Mouse (Mus musculus): ENCODE results near the gene Znrf2. TPM values are rescaled to one million over a fixed set of nuclear protein-coding genes. Genes with fewer than 3 reads are reported as not detected.

Gene Znrf2
- total RNA-seq (2014; rRNA removed): 45.9 and 50.0 TPM in 2 replicates
- 5.9 and 7.0 TPM in 2 replicates for polyA plus RNA-seq (2015; fragmentation: Nextera tagmentation; extraction: Ambion mirVana)

DNA sequence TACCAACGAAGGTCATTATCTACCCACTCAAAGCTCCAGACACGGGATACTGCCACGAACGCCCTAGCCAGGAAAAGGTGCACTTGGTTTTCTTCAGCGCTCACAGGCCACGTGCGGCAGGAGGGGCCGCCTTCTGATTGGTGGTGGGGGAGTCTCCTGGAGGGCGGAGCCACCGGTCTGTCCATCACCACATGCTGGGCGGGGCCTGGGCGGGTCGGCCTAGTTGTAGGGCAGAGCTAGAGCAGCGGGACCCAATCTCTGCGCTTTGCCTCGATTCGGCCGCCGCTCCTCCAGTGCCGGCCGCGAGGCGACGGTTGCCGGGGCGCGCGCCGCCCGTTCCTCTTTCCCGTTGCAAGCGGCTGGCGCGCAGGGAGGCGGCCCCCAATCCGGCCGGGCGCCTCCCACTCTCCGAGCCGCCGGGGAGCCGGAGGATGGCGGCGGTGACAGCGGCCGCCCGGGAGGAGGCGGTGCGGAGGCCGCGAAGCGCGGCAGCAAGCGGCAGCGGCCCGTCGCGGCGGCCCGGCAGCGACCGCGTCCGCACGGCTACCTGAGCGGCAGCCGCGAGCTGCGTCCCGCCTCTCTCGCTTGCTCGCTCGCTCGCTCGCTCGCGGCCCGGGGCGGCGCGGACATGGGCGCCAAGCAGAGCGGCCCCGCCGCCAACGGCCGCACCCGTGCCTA, at the start of gene Znrf2:
Gene Znrf2, plus strand, starts transcription at position 529 of the 678 bp plus-strand sequence.
- peak within 1 kb of the TSS; percentile 87 for H3K9ac ChIP-seq (replicated peaks; ENCODE audit: low read length)
- no peaks in the 10 kb centered on the region for H3K27me3 ChIP-seq (ENCODE audit: insufficient read depth, low read length)
- peaks cover 12% of the 10 kb centered on the region; the same call in 1 of the 2 replicates for H3K4me1 ChIP-seq (ENCODE audit: insufficient read depth, low read length)
- TF ChIP-seq CTCF (IDR thresholded peaks at IDR 0.05; ENCODE audit: low read depth): no peak
- peak within 1 kb of the TSS; percentile 84 for H3K4me3 ChIP-seq (ENCODE audit: low read length)
- H3K9me3 ChIP-seq (ENCODE audit: low read length): no peaks in the 10 kb centered on the region
- WGBS: under 1% methylated on average over 70 of the region's 88 CpGs
- ATAC-seq (peak; percentile 99), DNase-seq (ENCODE audit: low spot score) (peak; percentile 98)
- no peaks in the 10 kb centered on the region for H3K36me3 ChIP-seq (ENCODE audit: insufficient read depth, low read length)
- H3K4me2 ChIP-seq (ENCODE audit: low read depth, low read length): peak within 1 kb of the TSS; percentile 62
- peak within 1 kb of the TSS; percentile 97 for H3K27ac ChIP-seq

DNA sequence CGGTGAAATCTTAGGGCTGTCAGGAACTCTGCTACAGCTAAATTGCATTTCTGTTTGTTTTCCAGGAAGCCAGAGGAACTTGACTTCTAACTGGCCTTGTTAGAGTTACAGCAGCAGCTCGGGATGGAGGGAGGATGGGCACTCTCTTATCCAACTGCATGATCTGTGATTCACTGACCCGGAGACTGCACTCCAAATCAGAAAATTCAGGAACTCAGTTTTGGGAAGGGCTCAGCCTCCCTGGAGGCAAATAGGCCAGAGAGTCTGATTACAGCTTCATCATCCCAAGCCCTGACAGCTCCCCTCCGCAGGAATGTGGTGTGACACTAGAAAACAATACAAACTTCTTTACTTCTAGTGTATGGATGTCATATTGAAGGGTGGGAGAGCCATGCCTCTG, 49.0 kb upstream of the Znrf2 start:
- Histone ChIP-seq H3K9me3 (ENCODE audit: low read length) (no peaks in the 10 kb centered on the region), H3K27ac (no peak overlapping the region), H3K9ac (replicated peaks; ENCODE audit: low read length) (no peak overlapping the region), H3K4me2 (ENCODE audit: low read depth, low read length) (no peak overlapping the region), H3K4me3 (ENCODE audit: low read length) (no peak overlapping the region), H3K4me1 (ENCODE audit: insufficient read depth, low read length) (peaks cover 5% of the 10 kb centered on the region; the same call in 1 of the 2 replicates), H3K27me3 (ENCODE audit: insufficient read depth, low read length) (no peaks in the 10 kb centered on the region), H3K36me3 (ENCODE audit: insufficient read depth, low read length) (no peaks in the 10 kb centered on the region)
- no peak for TF ChIP-seq CTCF (IDR thresholded peaks at IDR 0.05; ENCODE audit: low read depth)
- ATAC-seq: no peak
- 36% methylated on average over 4 of the region's 4 CpGs for WGBS
- no peak for DNase-seq (ENCODE audit: low spot score)

DNA sequence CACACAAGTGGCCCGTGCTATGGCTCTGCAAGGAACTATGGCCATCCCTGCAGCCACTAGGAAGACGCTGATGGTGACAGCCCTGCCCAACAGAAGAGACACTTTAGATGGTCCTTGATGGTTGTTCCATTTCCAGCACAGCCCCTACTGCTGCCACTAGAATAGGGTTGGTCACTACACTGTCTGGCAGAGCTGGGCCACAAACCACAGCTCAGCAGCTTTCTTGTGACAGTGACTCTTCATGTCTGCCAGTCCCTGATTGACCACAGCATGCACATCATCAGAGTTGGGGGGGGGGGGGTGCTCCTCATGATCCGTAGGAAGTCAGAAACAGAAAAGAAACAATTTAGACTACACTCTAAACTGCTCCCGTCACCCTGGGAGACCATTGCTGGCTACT, 46.0 kb upstream of the Znrf2 start:
- Histone ChIP-seq H3K4me2 (ENCODE audit: low read depth, low read length) (no peak overlapping the region), H3K9me3 (ENCODE audit: low read length) (no peaks in the 10 kb centered on the region), H3K4me3 (ENCODE audit: low read length) (no peak overlapping the region), H3K9ac (replicated peaks; ENCODE audit: low read length) (no peak overlapping the region), H3K27ac (no peak overlapping the region), H3K27me3 (ENCODE audit: insufficient read depth, low read length) (no peaks in the 10 kb centered on the region), H3K4me1 (ENCODE audit: insufficient read depth, low read length) (peaks cover 5% of the 10 kb centered on the region; the same call in 1 of the 2 replicates), H3K36me3 (ENCODE audit: insufficient read depth, low read length) (no peaks in the 10 kb centered on the region)
- WGBS: 56% methylated on average over 4 of the region's 4 CpGs
- DNase-seq (ENCODE audit: low spot score) (no peak), ATAC-seq (peak; percentile 59; the same call in 1 of the 2 replicates)
- no peak for TF ChIP-seq CTCF (IDR thresholded peaks at IDR 0.05; ENCODE audit: low read depth)

DNA sequence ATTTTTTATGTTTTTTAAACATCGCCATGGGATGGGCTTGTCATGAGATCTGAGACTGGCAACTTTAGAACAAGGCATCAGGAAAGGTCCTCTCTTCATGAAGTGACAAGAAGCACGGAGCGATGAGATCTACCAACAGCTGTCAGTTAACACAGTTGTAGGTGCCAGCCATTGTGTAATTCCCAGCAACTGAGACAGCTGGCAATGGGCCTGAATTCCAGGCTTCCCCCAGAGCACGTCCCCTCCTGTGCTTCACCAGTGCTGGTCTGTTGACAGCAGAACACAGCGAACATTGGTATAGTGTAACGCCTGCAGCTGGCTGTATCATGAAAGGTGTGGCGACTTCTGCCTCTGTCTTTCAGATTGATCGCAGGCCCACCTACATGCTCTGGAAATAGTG, 45.5 kb upstream of the Znrf2 start:
- TF ChIP-seq CTCF (IDR thresholded peaks at IDR 0.05; ENCODE audit: low read depth): no peak
- DNase-seq (ENCODE audit: low spot score) (peak; percentile 57), ATAC-seq (peak; percentile 56; the same call in 1 of the 2 replicates)
- no peaks in the 10 kb centered on the region for H3K27me3 ChIP-seq (ENCODE audit: insufficient read depth, low read length)
- no peak overlapping the region for H3K9ac ChIP-seq (replicated peaks; ENCODE audit: low read length)
- H3K4me2 ChIP-seq (ENCODE audit: low read depth, low read length): no peak overlapping the region
- no peaks in the 10 kb centered on the region for H3K9me3 ChIP-seq (ENCODE audit: low read length)
- H3K36me3 ChIP-seq (ENCODE audit: insufficient read depth, low read length): no peaks in the 10 kb centered on the region
- H3K4me3 ChIP-seq (ENCODE audit: low read length): no peak overlapping the region
- H3K4me1 ChIP-seq (ENCODE audit: insufficient read depth, low read length): peaks cover 5% of the 10 kb centered on the region; the same call in 1 of the 2 replicates
- no peak overlapping the region for H3K27ac ChIP-seq
- WGBS: 47% methylated on average over 8 of the region's 8 CpGs

DNA sequence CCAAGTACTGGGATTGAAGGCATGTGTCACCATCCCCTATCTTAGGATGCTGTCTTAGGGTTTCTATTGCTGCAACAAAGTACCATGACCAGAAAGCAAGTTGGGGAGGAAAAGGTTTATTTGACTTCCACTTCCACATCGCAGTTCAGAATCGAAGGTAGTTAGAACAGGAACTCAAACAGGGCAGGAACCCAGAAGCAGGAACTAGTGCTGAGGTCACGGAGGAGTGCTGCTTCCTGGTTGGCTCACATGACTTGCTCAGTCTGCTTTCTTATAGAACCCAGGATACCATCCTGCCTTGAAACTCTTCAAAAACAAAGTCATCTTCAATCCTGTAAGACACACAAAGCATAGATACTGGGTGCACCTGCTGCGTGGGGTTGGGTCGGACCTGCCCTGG, 44.6 kb upstream of the Znrf2 start:
- no peak for TF ChIP-seq CTCF (IDR thresholded peaks at IDR 0.05; ENCODE audit: low read depth)
- no peak overlapping the region for H3K4me2 ChIP-seq (ENCODE audit: low read depth, low read length)
- peaks cover 5% of the 10 kb centered on the region; the same call in 1 of the 2 replicates for H3K4me1 ChIP-seq (ENCODE audit: insufficient read depth, low read length)
- no peak overlapping the region for H3K4me3 ChIP-seq (ENCODE audit: low read length)
- no peaks in the 10 kb centered on the region for H3K36me3 ChIP-seq (ENCODE audit: insufficient read depth, low read length)
- ATAC-seq: no peak
- WGBS: 95% methylated on average over 5 of the region's 5 CpGs
- H3K9ac ChIP-seq (replicated peaks; ENCODE audit: low read length): no peak overlapping the region
- H3K9me3 ChIP-seq (ENCODE audit: low read length): no peaks in the 10 kb centered on the region
- no peak for DNase-seq (ENCODE audit: low spot score)
- no peak overlapping the region for H3K27ac ChIP-seq
- no peaks in the 10 kb centered on the region for H3K27me3 ChIP-seq (ENCODE audit: insufficient read depth, low read length)

DNA sequence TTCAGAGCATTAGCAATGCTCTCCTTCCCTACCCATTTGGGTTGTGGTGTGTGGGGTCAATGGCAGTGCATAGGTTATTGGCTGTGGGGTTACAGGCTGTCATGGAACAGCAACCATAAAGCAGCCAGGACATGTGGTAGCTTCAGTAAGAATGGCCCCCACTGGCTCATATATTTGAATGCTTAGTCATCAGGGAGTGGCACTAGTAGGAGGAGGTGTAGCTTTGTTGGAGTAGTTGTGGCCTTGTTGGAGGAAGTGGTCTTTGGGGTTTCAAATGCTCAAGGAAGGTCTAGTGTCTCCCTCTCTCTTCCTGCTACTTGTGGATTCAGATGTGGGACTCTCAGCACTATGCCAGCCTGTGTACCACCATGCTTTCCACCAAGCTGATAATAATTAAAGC, 41.0 kb upstream of the Znrf2 start:
- H3K4me2 ChIP-seq (ENCODE audit: low read depth, low read length): no peak overlapping the region
- no peak overlapping the region for H3K4me3 ChIP-seq (ENCODE audit: low read length)
- peaks cover 5% of the 10 kb centered on the region; the same call in 1 of the 2 replicates for H3K4me1 ChIP-seq (ENCODE audit: insufficient read depth, low read length)
- ATAC-seq (no peak), DNase-seq (ENCODE audit: low spot score) (no peak)
- no peaks in the 10 kb centered on the region for H3K36me3 ChIP-seq (ENCODE audit: insufficient read depth, low read length)
- TF ChIP-seq CTCF (IDR thresholded peaks at IDR 0.05; ENCODE audit: low read depth): no peak
- H3K27ac ChIP-seq: no peak overlapping the region
- no peaks in the 10 kb centered on the region for H3K9me3 ChIP-seq (ENCODE audit: low read length)
- H3K27me3 ChIP-seq (ENCODE audit: insufficient read depth, low read length): no peaks in the 10 kb centered on the region
- H3K9ac ChIP-seq (replicated peaks; ENCODE audit: low read length): no peak overlapping the region

DNA sequence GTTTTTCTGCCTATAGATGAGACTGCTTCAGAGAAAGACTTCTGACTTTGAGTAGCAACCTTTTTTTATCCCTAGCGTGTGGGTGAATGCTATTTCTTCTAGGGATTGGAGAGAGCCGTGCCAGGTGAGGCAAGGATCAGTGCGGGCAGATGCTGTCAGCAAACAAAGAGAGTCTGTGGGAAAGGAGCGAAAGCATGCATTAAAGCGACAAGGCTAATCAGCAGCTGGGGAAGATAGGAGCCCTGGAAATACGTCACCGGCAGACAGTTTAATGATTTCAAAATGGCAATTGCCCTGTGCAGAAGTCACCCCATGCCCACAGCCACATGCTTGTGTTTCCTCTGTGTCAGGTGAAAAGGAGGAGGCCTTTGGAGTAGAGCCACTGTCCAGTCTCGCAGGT, 39.1 kb upstream of the Znrf2 start:
- Histone ChIP-seq H3K9ac (replicated peaks; ENCODE audit: low read length) (0 out of 2 replicates have a peak overlapping the region, but pooled peaks have one; percentile 5), H3K27ac (peak overlapping the region; percentile 32; the same call in 1 of the 2 replicates), H3K4me2 (ENCODE audit: low read depth, low read length) (no peak overlapping the region), H3K27me3 (ENCODE audit: insufficient read depth, low read length) (no peaks in the 10 kb centered on the region), H3K36me3 (ENCODE audit: insufficient read depth, low read length) (no peaks in the 10 kb centered on the region), H3K4me1 (ENCODE audit: insufficient read depth, low read length) (no peaks in the 10 kb centered on the region), H3K9me3 (ENCODE audit: low read length) (no peaks in the 10 kb centered on the region), H3K4me3 (ENCODE audit: low read length) (no peak overlapping the region)
- ATAC-seq (no peak), DNase-seq (ENCODE audit: low spot score) (no peak)
- 47% methylated on average over 8 of the region's 8 CpGs for WGBS
- TF ChIP-seq CTCF (IDR thresholded peaks at IDR 0.05; ENCODE audit: low read depth): no peak

Data from hindbrain, postnatal 0 days (tissue).